In the genomic region with DNA sequence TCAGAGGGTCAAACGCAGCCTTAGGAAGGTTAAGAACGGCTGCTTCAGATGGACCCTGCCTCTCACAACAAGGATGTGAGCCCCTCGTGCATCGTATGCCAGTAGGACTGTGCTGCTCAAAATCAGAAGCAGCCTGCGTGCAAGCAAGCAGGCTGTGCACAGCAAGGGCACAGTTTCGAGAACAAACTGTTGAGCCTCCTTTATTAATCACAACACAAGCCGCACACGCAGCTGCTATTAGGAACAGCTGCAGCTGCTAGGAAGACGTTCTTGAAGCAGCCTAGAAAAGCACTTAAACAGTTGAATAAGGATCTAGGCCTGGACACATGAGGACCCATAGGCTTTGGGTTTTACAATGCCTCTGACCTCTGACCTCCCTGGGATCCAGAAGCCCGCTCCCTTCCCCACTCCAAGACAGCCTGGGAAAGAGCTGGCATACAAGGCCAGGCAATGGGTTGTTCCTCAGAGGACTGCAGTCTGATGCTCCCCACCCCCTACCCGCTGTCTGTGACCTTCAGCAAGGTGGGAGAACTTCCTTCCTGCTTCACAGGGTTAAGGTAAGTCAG, we compare ENCODE assay signal across 14 mouse cellular contexts. TPM values are rescaled to one million over a fixed set of nuclear protein-coding genes. Genes with fewer than 3 reads are reported as not detected.
DNase-seq lines count a peak whose midpoint lies in the region; ATAC-seq and TF ChIP-seq lines count a peak whose summit lies in the region.
"Had no signal": no experiment of that assay in that cellular context is flagged by ENCODE, and none has a peak within 500 bp of the region (broad histone marks: within the 10 kb centered on the region; RNA-seq: fewer than 3 reads in every experiment).

No protein-coding gene starts in this region.

- H3K4me1 ChIP-seq in limb, embryonic 11.5 days (ENCODE audit: control insufficient read depth, insufficient read depth, low read length), result peaks cover 11% of the 10 kb centered on the region
- H3K4me1 ChIP-seq in limb, embryonic 10.5 days, result peaks cover 38% of the 10 kb centered on the region
- H3K4me1 ChIP-seq in forebrain, embryonic 14.5 days (ENCODE audit: control insufficient read depth, insufficient read depth, low read length), result 0 out of 2 replicates have a peak, but pooled peaks cover 2% of the 10 kb centered on the region
- peaks cover 3% of the 10 kb centered on the region; the same call in 1 of the 2 replicates for H3K4me1 ChIP-seq in limb, embryonic 14.5 days (ENCODE audit: control insufficient read depth, insufficient read depth, low read length)
- H3K4me1 ChIP-seq: lung, embryonic 15.5 days had no signal

- no peaks in the 10 kb centered on the region for H3K27me3 ChIP-seq in limb, embryonic 11.5 days (ENCODE audit: control insufficient read depth, insufficient read depth, low read length)
- H3K27me3 ChIP-seq in limb, embryonic 10.5 days (ENCODE audit: low read depth, poor library complexity, severe bottlenecking), result no peaks in the 10 kb centered on the region
- no peaks in the 10 kb centered on the region for H3K27me3 ChIP-seq in forebrain, embryonic 14.5 days (replicated peaks; ENCODE audit: control insufficient read depth, insufficient read depth, low read length)
- no peaks in the 10 kb centered on the region for H3K27me3 ChIP-seq in limb, embryonic 14.5 days (ENCODE audit: control insufficient read depth, insufficient read depth, low read length)
- H3K27me3 ChIP-seq: CH12.LX; embryonic facial prominence, embryonic 13.5 days; lung, embryonic 15.5 days had no signal

- no peak overlapping the region for H3K9ac ChIP-seq in limb, embryonic 11.5 days (ENCODE audit: low read length)
- H3K9ac ChIP-seq in forebrain, embryonic 14.5 days (ENCODE audit: low read length), result no peak overlapping the region
- H3K9ac ChIP-seq in limb, embryonic 14.5 days (ENCODE audit: low read depth, low read length, severe bottlenecking), result no peak overlapping the region
- H3K9ac ChIP-seq: embryonic facial prominence, embryonic 13.5 days; lung, embryonic 15.5 days had no signal

- no peak overlapping the region for H3K4me3 ChIP-seq in limb, embryonic 11.5 days (ENCODE audit: low read depth, low read length)
- no peak overlapping the region for H3K4me3 ChIP-seq in limb, embryonic 10.5 days
- no peak overlapping the region for H3K4me3 ChIP-seq in forebrain, embryonic 14.5 days (ENCODE audit: low read depth, low read length)
- no peak overlapping the region for H3K4me3 ChIP-seq in limb, embryonic 14.5 days (replicated peaks; ENCODE audit: low read length)
- H3K4me3 ChIP-seq: embryonic facial prominence, embryonic 13.5 days; lung, embryonic 15.5 days had no signal

- H3K36me3 ChIP-seq in limb, embryonic 11.5 days (ENCODE audit: control insufficient read depth, insufficient read depth, low read length), result no peaks in the 10 kb centered on the region
- no peaks in the 10 kb centered on the region for H3K36me3 ChIP-seq in limb, embryonic 10.5 days
- no peaks in the 10 kb centered on the region for H3K36me3 ChIP-seq in forebrain, embryonic 14.5 days (ENCODE audit: control insufficient read depth, insufficient read depth, low read length)
- no peaks in the 10 kb centered on the region for H3K36me3 ChIP-seq in limb, embryonic 14.5 days (ENCODE audit: control insufficient read depth, insufficient read depth, low read length)
- H3K36me3 ChIP-seq: embryonic facial prominence, embryonic 13.5 days; lung, embryonic 15.5 days had no signal

- peak; percentile 27 for DNase-seq in embryo, embryonic 10 days (ENCODE audit: low spot score)
- DNase-seq in embryo, embryonic 9.5 days (ENCODE audit: extremely low spot score), result no peak
- no peak for DNase-seq in limb, embryonic 11.5 days (ENCODE audit: low spot score)
- no peak for DNase-seq in limb, embryonic 10.5 days (ENCODE audit: low spot score)
- DNase-seq in forebrain, embryonic 14.5 days (ENCODE audit: low spot score), result peak; percentile 61
- DNase-seq in limb, embryonic 14.5 days (ENCODE audit: low spot score), result peak; percentile 35
- no peak for DNase-seq in natural killer cell, adult 2 months (ENCODE audit: low spot score in 2 of 2)
- no peak for DNase-seq in testis, postnatal 14 days (ENCODE audit: low spot score)
- DNase-seq: cerebellum, adult 8-10 months; kidney, postnatal 4 days had no signal

- ATAC-seq in limb, embryonic 11.5 days (ENCODE audit: insufficient number of reproducible peaks, low FRiP score, low TSS enrichment, low read depth), result peak; percentile 45
- peak; percentile 47 for ATAC-seq in forebrain, embryonic 14.5 days
- ATAC-seq in limb, embryonic 14.5 days (ENCODE audit: low FRiP score, low read depth), result peak; percentile 68

- H3K27ac ChIP-seq in limb, embryonic 11.5 days (replicated peaks; ENCODE audit: low read depth, low read length), result no peak overlapping the region
- no peak overlapping the region for H3K27ac ChIP-seq in limb, embryonic 10.5 days
- no peak overlapping the region for H3K27ac ChIP-seq in forebrain, embryonic 14.5 days (ENCODE audit: low read depth, low read length)
- no peak overlapping the region for H3K27ac ChIP-seq in limb, embryonic 14.5 days (replicated peaks; ENCODE audit: low read depth, low read length)
- H3K27ac ChIP-seq: embryonic facial prominence, embryonic 13.5 days; lung, embryonic 15.5 days had no signal

- H3K9me3 ChIP-seq in limb, embryonic 11.5 days (ENCODE audit: control insufficient read depth, low read length), result no peaks in the 10 kb centered on the region
- no peaks in the 10 kb centered on the region for H3K9me3 ChIP-seq in limb, embryonic 10.5 days (replicated peaks)
- H3K9me3 ChIP-seq in forebrain, embryonic 14.5 days (replicated peaks; ENCODE audit: control insufficient read depth, low read length), result no peaks in the 10 kb centered on the region
- no peaks in the 10 kb centered on the region for H3K9me3 ChIP-seq in limb, embryonic 14.5 days (ENCODE audit: control insufficient read depth, low read length)
- H3K9me3 ChIP-seq: embryonic facial prominence, embryonic 13.5 days; lung, embryonic 15.5 days had no signal

- TF ChIP-seq POLR2A in limb, embryonic 14.5 days (IDR thresholded peaks at IDR 0.05; ENCODE audit: borderline replicate concordance, extremely low read depth, insufficient read depth, insufficient read length), result no peak

- no peak overlapping the region for H3K4me2 ChIP-seq in limb, embryonic 11.5 days (ENCODE audit: low read depth, severe bottlenecking)
- no peak overlapping the region for H3K4me2 ChIP-seq in forebrain, embryonic 14.5 days (ENCODE audit: low read length)
- H3K4me2 ChIP-seq in limb, embryonic 14.5 days (replicated peaks; ENCODE audit: low read depth, low read length, severe bottlenecking), result no peak overlapping the region
- H3K4me2 ChIP-seq: embryonic facial prominence, embryonic 13.5 days; liver, embryonic 11.5 days; lung, embryonic 15.5 days had no signal

- 31% methylated on average over 11 of the region's 11 CpGs for whole genome bisulfite sequencing in limb, embryonic 11.5 days
- WGBS in limb, embryonic 10.5 days, result 57% methylated on average over 11 of the region's 11 CpGs
- WGBS in forebrain, embryonic 14.5 days, result 67% methylated on average over 11 of the region's 11 CpGs
- 35% methylated on average over 11 of the region's 11 CpGs for WGBS in limb, embryonic 14.5 days

RNA-seq across cellular contexts. Expression of a gene that starts 10.1 kb away (rescaled TPM):
- 8.1 and 9.2 TPM in 2 replicates for polyA plus RNA-seq in limb, embryonic 11.5 days (2014; fragmentation: Nextera tagmentation; extraction: Ambion mirVana)
- polyA plus RNA-seq in limb, embryonic 10.5 days (2016; fragmentation: Nextera tagmentation; extraction: Ambion mirVana), result 5.8 and 6.4 TPM in 2 replicates
- 10.9 and 12.7 TPM in 2 replicates for polyA plus RNA-seq in forebrain, embryonic 14.5 days (2014; fragmentation: Nextera tagmentation; extraction: Ambion mirVana)
- polyA plus RNA-seq in limb, embryonic 14.5 days (2012; rRNA removed), result 11.8 and 15.0 TPM in 2 replicates
- polyA plus RNA-seq in limb, embryonic 14.5 days (2014; fragmentation: Nextera tagmentation; extraction: Ambion mirVana), result 9.9 and 11.4 TPM in 2 replicates

Comparison
In these comparisons a context has a peak if more than half of its experiments do, and no peak if none do; other contexts are left out.
1. DNase-seq: peak in embryo, embryonic 10 days (single experiment), forebrain, embryonic 14.5 days (single experiment) and limb, embryonic 14.5 days (single experiment); none in embryo, embryonic 9.5 days (single experiment), limb, embryonic 11.5 days (single experiment), limb, embryonic 10.5 days (single experiment), natural killer cell, adult 2 months (0 of 2) and testis, postnatal 14 days (single experiment).
2. Peak in every context shown above with its lines, with median percentiles within 50 percentile points of each other: ATAC-seq.